31 mouse cellular contexts compared by ENCODE assay signal in genomic region chr16:10443723-10444122, GRCm38 (mm10). TPM values are rescaled to one million over a fixed set of nuclear protein-coding genes. Genes with fewer than 3 reads are reported as not detected.
A peak's percentile ranks its signal among the peaks of the same experiment; 100 is the strongest.
DNase-seq lines count a peak whose midpoint lies in the region; ATAC-seq and TF ChIP-seq lines count a peak whose summit lies in the region.
"Had no signal": no experiment of that assay in that cellular context is flagged by ENCODE, and none has a peak within 500 bp of the region (broad histone marks: within the 10 kb centered on the region; RNA-seq: fewer than 3 reads in every experiment).

No protein-coding gene starts in this region.

- no peaks in the 10 kb centered on the region for H3K27me3 ChIP-seq in midbrain, postnatal 0 days (ENCODE audit: insufficient read depth, low read length)
- no peaks in the 10 kb centered on the region for H3K27me3 ChIP-seq in midbrain, embryonic 13.5 days
- H3K27me3 ChIP-seq: embryonic facial prominence, embryonic 13.5 days; forebrain, embryonic 13.5 days; heart, embryonic 12.5 days; heart, embryonic 15.5 days; hindbrain, embryonic 13.5 days; intestine, embryonic 15.5 days had no signal

- ATAC-seq in midbrain, postnatal 0 days (ENCODE audit: low FRiP score) = no peak
- ATAC-seq in midbrain, embryonic 13.5 days = no peak
- ATAC-seq in granulocyte monocyte progenitor cell, adult 5-6 weeks (replicated peaks; ENCODE audit: poor library complexity, severe bottlenecking) = no peak
- ATAC-seq: forebrain, embryonic 13.5 days; forebrain, embryonic 16.5 days; hindbrain, embryonic 16.5 days; intestine, embryonic 15.5 days had no signal

- H3K4me3 ChIP-seq in midbrain, postnatal 0 days (ENCODE audit: low read depth, low read length) = no peak overlapping the region
- no peak overlapping the region for H3K4me3 ChIP-seq in midbrain, embryonic 13.5 days (replicated peaks)
- H3K4me3 ChIP-seq: embryonic facial prominence, embryonic 10.5 days; embryonic facial prominence, embryonic 13.5 days; erythroblast, embryonic 14.5 days; forebrain, embryonic 13.5 days; gastrocnemius, adult 2 months; heart, embryonic 12.5 days; heart, embryonic 15.5 days; hindbrain, embryonic 10.5 days; hindbrain, embryonic 13.5 days; intestine, embryonic 15.5 days had no signal

- H3K27ac ChIP-seq in midbrain, postnatal 0 days (ENCODE audit: low read depth, low read length) = no peak overlapping the region
- H3K27ac ChIP-seq in midbrain, embryonic 13.5 days = no peak overlapping the region
- H3K27ac ChIP-seq: embryonic facial prominence, embryonic 10.5 days; embryonic facial prominence, embryonic 13.5 days; forebrain, embryonic 13.5 days; gastrocnemius, adult 2 months; heart, embryonic 15.5 days; hindbrain, embryonic 10.5 days; hindbrain, embryonic 13.5 days; intestine, embryonic 15.5 days had no signal

- 0 out of 2 replicates have a peak, but pooled peaks cover under 1% of the 10 kb centered on the region for H3K36me3 ChIP-seq in midbrain, postnatal 0 days (ENCODE audit: insufficient read depth, low read length)
- peaks cover 11% of the 10 kb centered on the region for H3K36me3 ChIP-seq in midbrain, embryonic 13.5 days
- H3K36me3 ChIP-seq: embryonic facial prominence, embryonic 13.5 days; heart, embryonic 12.5 days; heart, embryonic 15.5 days; intestine, embryonic 15.5 days had no signal

- H3K9ac ChIP-seq in midbrain, postnatal 0 days (replicated peaks; ENCODE audit: low read length, poor library complexity, severe bottlenecking) = no peak overlapping the region
- no peak overlapping the region for H3K9ac ChIP-seq in midbrain, embryonic 13.5 days (replicated peaks)
- H3K9ac ChIP-seq: embryonic facial prominence, embryonic 13.5 days; forebrain, embryonic 13.5 days; heart, embryonic 12.5 days; heart, embryonic 15.5 days; hindbrain, embryonic 13.5 days; intestine, embryonic 15.5 days had no signal

- no peak for TF ChIP-seq CTCF in midbrain, postnatal 0 days (IDR thresholded peaks at IDR 0.05)

- H3K4me2 ChIP-seq in midbrain, postnatal 0 days (ENCODE audit: low read depth, low read length, poor library complexity, severe bottlenecking) = no peak overlapping the region
- no peak overlapping the region for H3K4me2 ChIP-seq in midbrain, embryonic 13.5 days (replicated peaks)
- H3K4me2 ChIP-seq: embryonic facial prominence, embryonic 13.5 days; forebrain, embryonic 13.5 days; heart, embryonic 12.5 days; heart, embryonic 15.5 days; intestine, embryonic 15.5 days had no signal

- H3K4me1 ChIP-seq in midbrain, postnatal 0 days (ENCODE audit: insufficient read depth, low read length) = peaks cover 10% of the 10 kb centered on the region; the same call in 1 of the 2 replicates
- peaks cover 43% of the 10 kb centered on the region for H3K4me1 ChIP-seq in midbrain, embryonic 13.5 days (replicated peaks)

- no peaks in the 10 kb centered on the region for H3K9me3 ChIP-seq in midbrain, postnatal 0 days (ENCODE audit: low read length)
- H3K9me3 ChIP-seq in midbrain, embryonic 13.5 days = no peaks in the 10 kb centered on the region
- H3K9me3 ChIP-seq: embryonic facial prominence, embryonic 10.5 days; embryonic facial prominence, embryonic 13.5 days; forebrain, embryonic 13.5 days; heart, embryonic 12.5 days; heart, embryonic 15.5 days; hindbrain, embryonic 10.5 days; hindbrain, embryonic 13.5 days; intestine, embryonic 15.5 days had no signal

- DNase-seq in midbrain, postnatal 0 days (ENCODE audit: low spot score) = peak; percentile 8
- peak; percentile 62 for DNase-seq in Muller cell, postnatal 12 days (ENCODE audit: inconsistent ontology term)
- peak; percentile 65 for DNase-seq in brain, adult 2 months (ENCODE audit: low read depth, low spot score)
- DNase-seq in adrenal gland, adult 8-10 months = no peak
- DNase-seq: adrenal gland, postnatal 25 days; cerebellum, adult 11 months; cerebellum, adult 2 months; cerebellum, adult 9-11 months; cerebellum, postnatal 36 days; embryo, embryonic 11 days; gastrocnemius, adult 2 months; gastrocnemius, postnatal 14 days; heart, adult 18-20 months; heart, postnatal 10 days; heart, postnatal 36 days; kidney, adult 11 months; kidney, adult 8-10 months had no signal

RNA-seq across cellular contexts. Expression of gene Tvp23a, which starts 3.4 kb away (rescaled TPM):
- 77.6 and 82.0 TPM in 2 replicates for total RNA-seq in midbrain, postnatal 0 days (2014; rRNA removed)
- 44.1 and 46.8 TPM in 2 replicates for polyA plus RNA-seq in midbrain, postnatal 0 days (2015; fragmentation: Nextera tagmentation; extraction: Ambion mirVana)
- 42.9 and 44.1 TPM in 2 replicates for polyA plus RNA-seq in midbrain, embryonic 13.5 days (2015; fragmentation: Nextera tagmentation; extraction: Ambion mirVana)
- total RNA-seq in adrenal gland, adult 8-10 months (2022) = 1 to 10 TPM; 1.5 to 3.6 (median 3.2) TPM
- total RNA-seq in granulocyte monocyte progenitor cell, adult 5-6 weeks (2014; fragmentation: Nextera tagmentation) = not detected in 2 replicates
- not detected in 2 replicates for total RNA-seq in granulocyte monocyte progenitor cell, adult 5-6 weeks (2017)
- polyA plus RNA-seq: erythroblast, embryonic 14.5 days had no signal

RNA-seq across cellular contexts. Expression of gene Nubp1, which starts 32.0 kb away (rescaled TPM):
- total RNA-seq in midbrain, postnatal 0 days (2014; rRNA removed) = 33.0 and 37.8 TPM in 2 replicates
- polyA plus RNA-seq in midbrain, postnatal 0 days (2015; fragmentation: Nextera tagmentation; extraction: Ambion mirVana) = 36.1 and 40.3 TPM in 2 replicates
- 52.2 and 53.3 TPM in 2 replicates for polyA plus RNA-seq in midbrain, embryonic 13.5 days (2015; fragmentation: Nextera tagmentation; extraction: Ambion mirVana)
- 10 to 100 TPM; 25.7 to 32.1 (median 28.4) TPM for total RNA-seq in adrenal gland, adult 8-10 months (2022)
- 45.9 and 48.0 TPM in 2 replicates for total RNA-seq in granulocyte monocyte progenitor cell, adult 5-6 weeks (2014; fragmentation: Nextera tagmentation)
- total RNA-seq in granulocyte monocyte progenitor cell, adult 5-6 weeks (2017) = 41.9 and 58.3 TPM in 2 replicates

RNA-seq across cellular contexts. Expression of gene Ciita, which starts 36.1 kb away (rescaled TPM):
- under 0.01 and 0.09 TPM in 2 replicates for total RNA-seq in midbrain, postnatal 0 days (2014; rRNA removed)
- polyA plus RNA-seq in midbrain, postnatal 0 days (2015; fragmentation: Nextera tagmentation; extraction: Ambion mirVana) = 0.26 and 0.27 TPM in 2 replicates
- polyA plus RNA-seq in midbrain, embryonic 13.5 days (2015; fragmentation: Nextera tagmentation; extraction: Ambion mirVana) = 0.40 and 0.67 TPM in 2 replicates
- total RNA-seq in adrenal gland, adult 8-10 months (2022) = 1 to 10 TPM; 1.8 to 6.0 (median 4.7) TPM
- 2.3 TPM in 1 of 2 replicates, not detected in the other for total RNA-seq in granulocyte monocyte progenitor cell, adult 5-6 weeks (2014; fragmentation: Nextera tagmentation)
- total RNA-seq in granulocyte monocyte progenitor cell, adult 5-6 weeks (2017) = 0.09 and 0.52 TPM in 2 replicates
- polyA plus RNA-seq: erythroblast, embryonic 14.5 days had no signal

RNA-seq across cellular contexts. Expression of gene Tekt5, which starts 48.4 kb away (rescaled TPM):
- total RNA-seq in midbrain, postnatal 0 days (2014; rRNA removed) = 9.4 and 11.2 TPM in 2 replicates
- 29.3 and 33.7 TPM in 2 replicates for polyA plus RNA-seq in midbrain, postnatal 0 days (2015; fragmentation: Nextera tagmentation; extraction: Ambion mirVana)
- 2.1 and 2.9 TPM in 2 replicates for polyA plus RNA-seq in midbrain, embryonic 13.5 days (2015; fragmentation: Nextera tagmentation; extraction: Ambion mirVana)
- not detected for total RNA-seq in adrenal gland, adult 8-10 months (2022)
- total RNA-seq in granulocyte monocyte progenitor cell, adult 5-6 weeks (2014; fragmentation: Nextera tagmentation) = 0.49 TPM in 1 of 2 replicates, not detected in the other
- total RNA-seq in granulocyte monocyte progenitor cell, adult 5-6 weeks (2017) = not detected in 2 replicates
- total RNA-seq: adrenal gland, adult 18-20 months; adrenal gland, postnatal 25 days; gastrocnemius, adult 2 months; heart, adult 18-20 months; heart, postnatal 36 days had no signal
- polyA plus RNA-seq: erythroblast, embryonic 14.5 days had no signal

Comparison
In these comparisons a context has a peak if more than half of its experiments do, and no peak if none do; other contexts are left out.
1. RNA of gene Tvp23a, which starts 3.4 kb away (total RNA-seq): 77.6 to 82.0 TPM in midbrain, postnatal 0 days; 1.5 to 3.6 TPM in adrenal gland, adult 8-10 months and not detected in granulocyte monocyte progenitor cell, adult 5-6 weeks; every median in the first group is over 10 times any median in the second.